Mouse (Mus musculus): ENCODE data around the gene Mtfmt.

The Mtfmt gene

DNA sequence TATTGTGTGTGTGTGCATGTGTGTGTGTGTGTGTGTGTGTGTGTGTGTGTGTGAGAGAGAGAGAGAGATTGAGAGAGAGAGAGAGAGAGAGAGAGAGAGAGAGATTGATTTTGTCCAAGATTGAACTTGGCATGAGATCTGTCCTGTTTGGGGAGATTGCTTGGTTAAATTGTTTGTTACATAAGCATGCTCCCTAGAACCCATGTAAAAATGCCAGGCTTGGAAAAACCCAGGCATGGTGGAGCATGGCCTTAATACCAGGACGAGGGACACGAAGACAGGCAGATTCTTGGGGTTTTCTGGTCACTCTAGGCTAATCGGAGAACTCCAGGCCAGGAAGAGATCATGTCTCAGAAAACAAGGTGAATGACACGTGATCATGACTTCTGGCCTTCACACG, 7.6 kb upstream of the Mtfmt start:
- no peak for DNase-seq (ENCODE audit: low read depth)

GRCm38 (mm10) chr9:65430401-65430800, 5.2 kb upstream of the Mtfmt start:
- DNase-seq (ENCODE audit: low read depth): no peak

DNA sequence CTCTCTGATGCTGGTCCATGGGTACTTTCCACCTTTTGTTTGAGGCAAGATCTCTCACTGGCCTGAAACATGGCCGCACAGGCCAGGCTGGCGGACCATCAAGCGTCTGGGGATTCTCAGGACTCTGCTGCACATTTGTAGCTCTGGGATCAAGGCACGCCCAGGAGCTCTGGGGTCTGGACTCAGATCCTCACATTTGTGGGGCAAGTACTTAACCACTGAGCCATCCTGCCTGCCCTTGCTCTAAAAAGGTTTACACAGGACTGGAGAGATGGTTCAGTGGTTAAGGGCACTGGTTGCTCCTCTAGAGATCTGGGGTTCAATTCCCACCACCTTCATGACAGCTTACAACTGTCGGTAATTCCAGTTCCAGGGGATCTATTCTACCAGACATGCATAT, 4.7 kb upstream of the Mtfmt start:
- no peak for DNase-seq (ENCODE audit: low read depth)

GRCm38 (mm10) chr9:65432236-65432635, 3.3 kb upstream of the Mtfmt start:
- peak; percentile 89 for DNase-seq (ENCODE audit: low read depth)

- peak; percentile 82 for DNase-seq (ENCODE audit: low read depth)
Measured at GRCm38 (mm10) chr9:65434140-65434539, 1.4 kb upstream of the Mtfmt start.

DNA sequence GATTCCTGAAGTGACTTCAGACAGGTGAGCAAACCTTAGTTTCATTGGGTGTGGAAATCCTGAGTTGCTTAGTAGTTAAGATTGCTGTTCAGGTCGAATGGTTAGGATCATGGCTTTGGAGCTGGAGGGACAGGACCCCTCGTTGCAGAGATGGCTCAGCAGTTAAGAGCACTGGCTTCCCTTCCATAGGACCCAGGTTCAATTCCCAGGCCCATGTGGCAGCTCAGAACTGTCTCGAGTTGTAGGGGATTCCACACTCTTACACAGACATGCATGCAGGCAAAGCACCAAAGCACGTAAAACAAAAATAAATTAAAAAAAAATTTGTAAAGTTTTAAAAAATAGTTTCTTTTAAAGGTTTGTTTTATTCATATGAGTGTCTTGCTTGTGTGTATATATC, 371 bp upstream of the Mtfmt start:
- no peak for DNase-seq (ENCODE audit: low read depth)

DNA sequence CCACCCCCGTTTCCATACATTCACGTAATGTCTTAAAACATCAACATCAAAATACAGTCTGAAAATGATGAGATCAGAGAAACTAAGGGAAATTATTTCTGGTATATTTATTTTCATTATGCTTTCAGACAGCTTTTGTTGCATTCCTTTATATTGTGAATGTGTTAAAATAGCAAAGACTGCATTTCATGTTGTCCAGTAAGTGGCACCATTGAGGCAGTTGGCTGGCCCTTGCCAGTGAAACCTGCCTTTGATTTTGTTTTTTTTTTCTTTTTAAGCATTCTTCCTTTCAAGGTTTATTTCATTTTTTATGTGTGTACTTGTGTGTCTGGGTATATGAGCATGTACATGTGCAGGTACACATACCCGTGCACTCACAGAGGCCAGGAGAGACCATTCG, 9.1 kb downstream of the Mtfmt start:
- no peak for DNase-seq (ENCODE audit: low read depth)

DNA sequence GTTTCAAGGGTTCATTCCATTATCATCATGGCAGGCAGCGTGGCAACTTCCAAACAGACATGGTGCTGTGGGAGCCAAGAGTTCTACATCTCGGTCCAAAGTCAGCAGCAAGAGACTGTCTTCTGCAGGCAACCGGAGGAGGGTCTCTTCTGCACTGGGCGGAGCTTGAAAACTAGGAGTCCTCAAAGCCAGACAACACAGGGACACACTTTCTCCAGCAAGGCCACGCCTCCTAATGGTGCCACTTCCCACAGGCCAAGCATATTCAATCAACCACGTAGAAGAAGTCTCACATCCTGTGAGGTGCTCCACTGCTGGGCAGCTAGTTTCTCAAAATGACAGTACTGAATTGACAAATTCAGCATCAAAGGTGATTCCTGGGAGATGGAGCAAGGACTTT, 12.4 kb downstream of the Mtfmt start:
- DNase-seq (ENCODE audit: low read depth): no peak

- no peak for DNase-seq (ENCODE audit: low read depth)
Measured at GRCm38 (mm10) chr9:65458975-65459374, 23.4 kb downstream of the Mtfmt start.

GRCm38 (mm10) chr9:65460198-65460597, 24.6 kb downstream of the Mtfmt start:
- no peak for DNase-seq (ENCODE audit: low read depth)

DNA sequence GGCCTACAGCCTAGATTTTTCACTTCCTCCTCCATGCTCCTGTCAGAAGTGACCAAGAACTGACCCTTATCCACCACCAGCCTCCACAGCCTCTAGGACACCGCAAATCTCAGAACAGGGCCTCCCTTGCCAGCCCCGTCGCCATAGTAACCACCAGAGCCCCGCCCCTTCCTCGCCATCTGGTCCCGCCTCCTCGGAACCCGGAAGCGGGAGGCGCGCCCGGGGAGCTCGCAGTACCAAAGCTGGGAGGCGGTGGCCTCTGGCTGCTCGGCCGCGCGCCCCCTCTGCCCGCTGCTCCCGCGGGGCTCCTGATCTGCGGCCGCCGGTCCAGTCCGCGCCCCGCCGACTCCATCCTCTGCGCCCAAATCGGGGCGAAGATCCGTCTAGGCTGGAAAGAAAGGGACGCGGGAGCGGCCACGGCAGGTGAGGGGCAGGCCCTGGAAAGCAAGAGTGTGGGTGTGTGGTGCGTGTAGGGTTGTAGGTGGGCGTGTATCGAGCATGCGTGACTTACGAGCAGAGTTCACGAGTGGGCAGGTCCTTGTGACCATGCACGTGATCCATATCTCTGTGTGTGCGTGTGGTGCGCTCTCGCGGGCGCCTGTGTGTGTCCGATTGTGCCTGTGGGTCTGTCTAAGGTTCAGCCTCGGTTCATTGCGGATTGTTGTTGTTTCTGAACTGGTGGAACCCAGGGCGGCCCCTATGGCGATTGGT, 25.3 kb downstream of the Mtfmt start, which contains the start of gene Spg21:
Spg21 (plus strand) TSS at position 216 of the 711 bp plus-strand sequence.
- DNase-seq (ENCODE audit: low read depth): peak; percentile 95

- DNase-seq (ENCODE audit: low read depth): peak; percentile 9
Measured at GRCm38 (mm10) chr9:65462544-65462943, 27.0 kb downstream of the Mtfmt start.

GRCm38 (mm10) chr9:65464161-65464560, 28.6 kb downstream of the Mtfmt start:
- no peak for DNase-seq (ENCODE audit: low read depth)

GRCm38 (mm10) chr9:65465241-65465640, 29.7 kb downstream of the Mtfmt start:
- DNase-seq (ENCODE audit: low read depth): no peak

GRCm38 (mm10) chr9:65467686-65468085, 32.1 kb downstream of the Mtfmt start:
- no peak for DNase-seq (ENCODE audit: low read depth)

GRCm38 (mm10) chr9:65472769-65473168, 37.2 kb downstream of the Mtfmt start:
- no peak for DNase-seq (ENCODE audit: low read depth)

DNA sequence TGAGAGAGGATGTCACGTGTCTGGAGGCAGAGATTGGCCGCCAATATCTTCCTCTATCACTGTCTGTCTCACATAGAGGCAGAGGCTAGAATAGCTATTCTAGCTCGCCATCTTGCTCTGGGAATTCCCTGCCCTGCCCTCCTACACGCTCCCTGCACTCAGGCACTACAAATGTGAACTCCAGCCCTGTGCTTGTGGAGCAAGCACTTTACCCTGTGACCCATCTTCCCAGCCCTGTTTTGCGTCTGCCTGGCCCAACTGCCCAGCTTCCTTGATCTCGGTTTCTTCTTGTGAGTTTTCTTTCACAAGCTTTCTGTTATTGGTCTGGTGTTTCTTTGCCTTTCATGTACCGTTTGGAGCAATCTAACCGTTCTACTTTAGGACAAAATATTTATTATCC, 43.6 kb downstream of the Mtfmt start:
- DNase-seq (ENCODE audit: low read depth): no peak

DNA sequence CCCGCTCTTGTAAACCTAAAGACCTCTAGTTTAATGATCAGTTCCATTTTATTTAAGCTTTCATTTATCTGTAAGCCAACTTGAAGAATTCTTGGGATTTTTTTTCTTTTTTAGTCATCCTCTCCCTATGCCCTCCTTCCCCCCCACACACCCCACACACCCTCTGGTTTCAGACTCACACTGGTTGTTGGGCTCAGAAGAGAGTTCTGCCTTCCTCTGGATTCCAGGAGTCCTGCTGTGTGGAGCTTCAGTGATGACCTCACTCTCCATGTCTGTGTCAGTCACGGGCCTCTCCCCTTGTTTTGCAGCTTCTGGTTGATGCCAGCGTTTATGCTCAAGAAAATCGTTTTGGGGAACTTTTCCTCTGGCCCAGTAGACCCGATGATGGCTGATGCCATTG, 44.5 kb downstream of the Mtfmt start:
- no peak for DNase-seq (ENCODE audit: low read depth)

GRCm38 (mm10) chr9:65491476-65491875, 55.9 kb downstream of the Mtfmt start:
- peak; percentile 14 for DNase-seq (ENCODE audit: low read depth)

DNA sequence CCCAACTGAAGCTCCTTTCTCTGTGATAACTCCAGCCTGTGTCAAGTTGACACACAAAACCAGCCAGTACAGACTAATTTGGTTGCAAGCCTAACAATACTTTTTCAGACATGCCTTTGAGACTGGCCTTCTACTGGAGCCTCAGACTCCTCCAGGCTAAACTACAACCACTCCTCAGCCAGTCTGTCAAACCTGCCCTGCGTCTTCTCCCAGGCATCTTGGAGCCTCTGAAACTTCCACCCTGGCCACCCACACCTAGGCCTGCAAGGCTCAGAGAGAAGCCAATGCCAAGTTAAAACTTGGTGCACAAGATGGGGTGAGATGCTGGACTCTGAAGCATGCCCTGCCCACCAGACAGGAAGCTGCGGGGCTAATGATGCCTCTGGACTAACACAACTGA, 56.8 kb downstream of the Mtfmt start:
- DNase-seq (ENCODE audit: low read depth): no peak

- no peak for DNase-seq (ENCODE audit: low read depth)
Measured at GRCm38 (mm10) chr9:65492851-65493250, 57.3 kb downstream of the Mtfmt start.

DNA sequence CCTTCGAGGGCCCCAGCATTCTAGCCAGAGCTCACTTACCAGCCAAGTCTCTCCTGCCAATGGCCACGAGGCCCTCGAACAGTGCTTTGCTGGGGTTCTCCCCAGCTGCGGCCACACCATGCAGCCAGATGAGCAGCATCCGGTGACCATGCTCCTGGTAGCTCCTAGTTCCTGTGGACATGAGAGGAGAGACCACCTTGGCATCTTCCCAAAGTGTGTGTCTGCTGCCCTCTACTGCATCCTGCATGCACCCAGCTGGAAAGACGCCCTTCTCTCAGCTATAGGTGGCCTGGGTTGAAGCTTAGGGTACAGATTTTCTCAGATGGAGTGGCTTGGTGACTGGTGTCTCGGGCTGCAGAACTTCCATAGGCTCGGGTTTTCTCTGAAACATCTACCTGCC, 66.6 kb downstream of the Mtfmt start:
- no peak for DNase-seq (ENCODE audit: low read depth)
